Mouse (Mus musculus): ENCODE results near the gene Iqgap2.

GRCm38 (mm10) chr13:95637737-95638136 is 254.0 kb downstream of the Iqgap2 start:
- no peak for TF ChIP-seq POLR2A (IDR thresholded peaks at IDR 0.05; ENCODE audit: borderline replicate concordance, extremely low read depth, low read depth, low read length)
- no peak for TF ChIP-seq CTCF (IDR thresholded peaks at IDR 0.05; ENCODE audit: insufficient read depth, low read length)
